Mouse (Mus musculus): Measurements from ENCODE around the gene Psmb7.

DNA sequence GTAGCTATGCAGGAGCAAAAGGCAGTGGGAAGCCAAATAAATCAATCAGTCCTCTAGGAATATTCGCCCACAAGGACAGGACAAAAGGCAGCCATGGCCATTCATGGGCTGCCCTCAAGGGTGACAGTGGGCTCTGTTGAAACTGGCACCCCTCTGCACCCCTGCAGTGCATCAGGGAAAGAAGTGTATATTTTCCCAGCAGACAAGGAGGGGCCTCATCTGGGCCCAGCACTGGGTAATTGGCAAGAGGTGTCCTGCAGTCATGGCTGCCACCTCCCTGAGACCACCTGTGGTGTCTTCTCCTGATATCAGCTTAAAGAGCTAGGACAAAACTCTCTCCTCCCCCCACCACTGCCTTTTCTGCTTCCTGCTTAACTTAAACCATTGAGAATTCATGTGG is 64.4 kb downstream of the Psmb7 start:
- no peak for TF ChIP-seq POLR2A (IDR thresholded peaks at IDR 0.05; ENCODE audit: low read depth, low read length)
- no peak for TF ChIP-seq CTCF (IDR thresholded peaks at IDR 0.05; ENCODE audit: extremely low read depth, insufficient read length, insufficient replicate concordance, low read depth, low read length)

Measured in small intestine, adult 2 months (tissue).